Mouse (Mus musculus) right cerebral cortex, postnatal 25 days (tissue): Measurements from ENCODE around the gene Ski.
"Not testable (repeated sequence)": the region's sequence is repeated elsewhere in the genome, so short reads cannot be mapped to it uniquely, and the experiment has no call there.

Experiments
- DNase-seq: peaks from one replicate; pipeline ENCODE4 v3.0.0; 2022

Ski gene

GRCm38 (mm10) chr4:155222552-155222840 is at the start of gene Ski:
Gene Ski (minus strand): TSS chr4:155222592.
- no peak for DNase-seq

- peak; percentile 46 for DNase-seq
Observed at GRCm38 (mm10) chr4:155268382-155268781, 46.0 kb upstream of the Ski start.

GRCm38 (mm10) chr4:155267639-155268175 is 45.3 kb upstream of the Ski start:
- DNase-seq, result no peak

- DNase-seq, result no peak
Observed at GRCm38 (mm10) chr4:155267047-155267543, 44.7 kb upstream of the Ski start.

- no peak for DNase-seq
Observed at GRCm38 (mm10) chr4:155264521-155265321, 42.3 kb upstream of the Ski start.

GRCm38 (mm10) chr4:155252253-155252652 is 29.9 kb upstream of the Ski start:
- no peak for DNase-seq

GRCm38 (mm10) chr4:155251147-155251546 is 28.8 kb upstream of the Ski start:
- no peak for DNase-seq

GRCm38 (mm10) chr4:155250361-155251117 is 28.1 kb upstream of the Ski start:
- DNase-seq, result peak; percentile 26

- DNase-seq, result peak; percentile 84
Observed at GRCm38 (mm10) chr4:155249648-155250351, 27.4 kb upstream of the Ski start, which contains the start of gene Faap20. Gene Faap20 (plus strand): TSS chr4:155249802.

GRCm38 (mm10) chr4:155249257-155249647 is 26.9 kb upstream of the Ski start:
- peak; percentile 88 for DNase-seq

- not testable (repeated sequence) for DNase-seq
Observed at GRCm38 (mm10) chr4:155248054-155248453, 25.7 kb upstream of the Ski start.

GRCm38 (mm10) chr4:155246691-155247105 is 24.3 kb upstream of the Ski start:
- peak; percentile 82 for DNase-seq

GRCm38 (mm10) chr4:155245770-155246492 is 23.5 kb upstream of the Ski start:
- no peak for DNase-seq

GRCm38 (mm10) chr4:155243233-155243632 is 20.8 kb upstream of the Ski start:
- DNase-seq, result no peak

- no peak for DNase-seq
Observed at GRCm38 (mm10) chr4:155242292-155242691, 19.9 kb upstream of the Ski start.

- no peak for DNase-seq
Observed at GRCm38 (mm10) chr4:155241789-155242188, 19.4 kb upstream of the Ski start.

- DNase-seq, result no peak
Observed at GRCm38 (mm10) chr4:155239494-155239893, 17.1 kb upstream of the Ski start.

GRCm38 (mm10) chr4:155238276-155238675 is 15.9 kb upstream of the Ski start:
- no peak for DNase-seq

- DNase-seq, result no peak
Observed at GRCm38 (mm10) chr4:155236737-155237385, 14.5 kb upstream of the Ski start.

- peak; percentile 92 for DNase-seq
Observed at GRCm38 (mm10) chr4:155235311-155236119, 13.1 kb upstream of the Ski start.
